8 mouse cellular contexts compared by ENCODE assay signal in the genomic region with DNA sequence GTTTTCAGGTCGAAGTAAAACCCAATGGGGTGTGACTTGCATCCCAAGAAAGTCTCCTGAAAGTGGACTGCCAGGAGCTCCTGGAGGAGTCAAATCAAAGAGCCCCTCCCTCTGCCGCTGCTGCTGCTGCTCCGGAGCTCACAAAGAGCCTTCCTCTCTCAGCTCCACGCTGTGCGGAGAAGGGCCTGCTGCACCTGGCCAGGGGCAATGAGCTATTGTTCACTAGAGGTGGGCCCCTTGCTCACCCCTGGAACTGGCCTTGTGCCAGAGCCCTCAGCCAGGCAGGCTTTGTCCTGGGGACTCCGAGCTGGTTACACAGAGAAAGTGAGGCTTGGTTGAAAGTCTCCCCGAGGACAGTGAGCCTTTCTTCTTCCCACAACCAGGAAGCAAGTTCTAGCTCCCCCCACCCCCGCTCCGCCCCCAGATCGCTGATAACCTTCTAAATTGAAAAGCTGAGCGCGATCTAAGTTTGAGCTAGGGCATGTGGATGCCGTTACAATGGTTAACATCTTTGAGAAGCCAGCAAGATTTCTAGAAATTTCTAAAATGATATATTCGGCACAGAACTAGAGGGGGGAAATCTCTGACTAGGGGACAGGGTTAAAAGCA.
A peak's percentile ranks its signal among the peaks of the same experiment; 100 is the strongest.
DNase-seq lines count a peak whose midpoint lies in the region; ATAC-seq and TF ChIP-seq lines count a peak whose summit lies in the region.

No protein-coding gene starts in this region.

- TF ChIP-seq CTCF in thymus, adult 2 months (IDR thresholded peaks at IDR 0.05; ENCODE audit: borderline replicate concordance, control insufficient read depth, extremely low read depth, insufficient read depth, low read length, poor library complexity), result no peak
- TF ChIP-seq CTCF in left cerebral cortex, adult 2 months (IDR thresholded peaks at IDR 0.05), result no peak

- H3K4me1 ChIP-seq in thymus, adult 2 months (replicated peaks; ENCODE audit: control insufficient read depth, insufficient read depth, low read length), result peaks cover 5% of the 10 kb centered on the region; the same call in 1 of the 2 replicates
- H3K4me1 ChIP-seq in neural tube, embryonic 13.5 days (replicated peaks), result peaks cover 41% of the 10 kb centered on the region

- H3K9me3 ChIP-seq in neural tube, embryonic 13.5 days, result no peaks in the 10 kb centered on the region

- no peaks in the 10 kb centered on the region for H3K36me3 ChIP-seq in thymus, adult 2 months (ENCODE audit: control insufficient read depth, insufficient read depth, low read length)
- H3K36me3 ChIP-seq in neural tube, embryonic 13.5 days, result no peaks in the 10 kb centered on the region

- no peak for ATAC-seq in CD4-positive, CD25-positive, alpha-beta regulatory T cell, adult 4 months
- ATAC-seq in neural tube, embryonic 13.5 days (ENCODE audit: low read depth), result peak; percentile 32

- no peaks in the 10 kb centered on the region for H3K27me3 ChIP-seq in thymus, adult 2 months (ENCODE audit: control insufficient read depth, insufficient read depth, low read length)
- H3K27me3 ChIP-seq in neural tube, embryonic 13.5 days, result no peaks in the 10 kb centered on the region

- no peak overlapping the region for H3K27ac ChIP-seq in thymus, adult 2 months (ENCODE audit: control insufficient read depth, insufficient read depth, low read length)
- peak overlapping the region; percentile 53 for H3K27ac ChIP-seq in neural tube, embryonic 13.5 days (replicated peaks)
- H3K27ac ChIP-seq in left cerebral cortex, adult 2 months, result no peak overlapping the region

- H3K4me2 ChIP-seq in neural tube, embryonic 13.5 days, result peak overlapping the region; percentile 61

- no peak overlapping the region for H3K4me3 ChIP-seq in thymus, adult 2 months (ENCODE audit: control insufficient read depth, insufficient read depth, low read length)
- peak overlapping the region; percentile 14; the same call in 1 of the 2 replicates for H3K4me3 ChIP-seq in neural tube, embryonic 13.5 days
- H3K4me3 ChIP-seq in left cerebral cortex, adult 2 months, result no peak overlapping the region

- DNase-seq in CD4-positive, CD25-positive, alpha-beta regulatory T cell, adult 2 months (ENCODE audit: low read depth, low spot score), result peak; percentile 22
- peak; percentile 18 for DNase-seq in thymus, adult 2 months
- DNase-seq in thymus, postnatal 0 days (ENCODE audit: low spot score), result no peak
- peak; percentile 54 to 69 for DNase-seq in kidney, postnatal 4 days
- no peak for DNase-seq in left cerebral cortex, adult 2 months (ENCODE audit: extremely low spot score in 1 of 2, low spot score in 2 of 2)
- no peak for DNase-seq in lung, postnatal 4 days

- 37% methylated on average over 14 of the region's 14 CpGs for WGBS in thymus, adult 2 months
- WGBS in neural tube, embryonic 13.5 days, result 9% methylated on average over 14 of the region's 14 CpGs

- intact Hi-C loops in left cerebral cortex, adult 2 months (cut with DNase I), result loop anchor here (2.0 to 5.0 kb wide), 6 partner anchors 358 to 1173 kb away; no protein-coding TSS in a partner anchor

- H3K9ac ChIP-seq in neural tube, embryonic 13.5 days, result peak overlapping the region; percentile 47

- no peak for TF ChIP-seq POLR2A in thymus, adult 2 months (IDR thresholded peaks at IDR 0.05; ENCODE audit: control insufficient read depth, extremely low read depth, insufficient read depth, low read length, poor library complexity)

Comparison
In these comparisons a context has a peak if more than half of its experiments do, and no peak if none do; other contexts are left out.
1. DNase-seq: peak in CD4-positive, CD25-positive, alpha-beta regulatory T cell, adult 2 months (single experiment), thymus, adult 2 months (single experiment) and kidney, postnatal 4 days (2 of 2); none in thymus, postnatal 0 days (single experiment), left cerebral cortex, adult 2 months (0 of 2) and lung, postnatal 4 days (0 of 2).